Mouse (Mus musculus) spleen, adult 2 months (tissue): ENCODE measurements around the gene Fancd2. TPM values are rescaled to one million over a fixed set of nuclear protein-coding genes. Genes with fewer than 3 reads are reported as not detected.

Experiments
- DNase-seq, 2 experiments: peaks; one replicate each; pipeline versions ENCODE4 v3.0.0 to v3.0.0-alpha.2; 2012 to 2021; ENCODE audit warnings: low spot score in 2 of 2, low read depth in 1 of 2
- H3K27ac ChIP-seq: fragments of 200-500 bp; 2 replicates; pipeline ENCODE4 v1.5.1; 2012; ENCODE audit warnings: low read length, inconsistent platforms; ENCODE audit not compliant: insufficient read depth
- H3K27me3 ChIP-seq: fragments of 200-500 bp; 2 replicates; pipeline ENCODE4 v1.6.1; 2012; ENCODE audit warnings: mild to moderate bottlenecking, moderate library complexity, low read length, inconsistent platforms; ENCODE audit not compliant: control insufficient read depth, insufficient read depth
- H3K36me3 ChIP-seq: fragments of 200-500 bp; 2 replicates; pipeline ENCODE4 v1.6.1; 2012; ENCODE audit warnings: mild to moderate bottlenecking, low read length, inconsistent platforms; ENCODE audit not compliant: control insufficient read depth, insufficient read depth
- H3K4me1 ChIP-seq: fragments of 200-500 bp; 2 replicates; pipeline ENCODE4 v1.6.1; 2011; ENCODE audit warnings: inconsistent platforms; ENCODE audit not compliant: control insufficient read depth, insufficient read depth, insufficient read length
- H3K4me3 ChIP-seq: fragments of 200-500 bp; 2 replicates; pipeline ENCODE4 v1.5.1; 2011; ENCODE audit warnings: mild to moderate bottlenecking, inconsistent platforms; ENCODE audit not compliant: insufficient read depth, insufficient read length; ENCODE audit errors: extremely low read depth
- CTCF ChIP-seq: fragments of 200-500 bp; IDR thresholded peaks from 2 replicates; pipeline ENCODE4 v1.5.1; 2011; ENCODE audit warnings: mild to moderate bottlenecking, inconsistent platforms; ENCODE audit not compliant: insufficient read depth, insufficient read length, insufficient replicate concordance; ENCODE audit errors: extremely low read depth
- POLR2A ChIP-seq: fragments of 200-500 bp; IDR thresholded peaks from 2 replicates; pipeline ENCODE4 v1.6.1; 2011; ENCODE audit warnings: low read depth, low read length, inconsistent platforms
- WGBS: fragments of 180-500 bp; shearing (Covaris S2); methylation state at CpG from one replicate; pipeline ENCODE4 v1.1.7; 2018; 5-methylcytosine and 5-hydroxymethylcytosine counted together
- polyA plus RNA-seq: library from polyadenylated mRNA; depleted of rRNA; stranded (reverse); fragments of >200 nt; gene quantifications from 2 replicates; pipeline ENCODE4 v1.2.3, GENCODE M21; 2012

Gene Fancd2
- polyA plus RNA-seq, 1 experiment, result 2.8 TPM

- Histone ChIP-seq H3K36me3 (no peaks in the 10 kb centered on the region), H3K4me3 (no peak overlapping the region), H3K4me1 (no peaks in the 10 kb centered on the region), H3K27me3 (no peaks in the 10 kb centered on the region), H3K27ac (no peak overlapping the region)
- 82% methylated on average over 1 of the region's 1 CpGs for WGBS
- no peak for TF ChIP-seq CTCF
- TF ChIP-seq POLR2A, result no peak
- no peak for DNase-seq
These were observed 33.1 kb downstream of the Fancd2 start for GRCm38 (mm10) chr6:113564557-113564956.

- Histone ChIP-seq H3K4me3 (no peak overlapping the region), H3K36me3 (no peaks in the 10 kb centered on the region), H3K27me3 (no peaks in the 10 kb centered on the region), H3K4me1 (no peaks in the 10 kb centered on the region), H3K27ac (no peak overlapping the region)
- WGBS, result 96% methylated on average over 6 of the region's 6 CpGs
- no peak for TF ChIP-seq CTCF
- TF ChIP-seq POLR2A, result no peak
- DNase-seq, result no peak
These were observed 44.6 kb downstream of the Fancd2 start for GRCm38 (mm10) chr6:113576044-113576443.

GRCm38 (mm10) chr6:113579306-113579705, 47.8 kb downstream of the Fancd2 start:
- TF ChIP-seq CTCF (no peak), POLR2A (no peak)
- Histone ChIP-seq H3K4me3 (no peak overlapping the region), H3K36me3 (no peaks in the 10 kb centered on the region), H3K4me1 (no peaks in the 10 kb centered on the region), H3K27ac (no peak overlapping the region), H3K27me3 (no peaks in the 10 kb centered on the region)
- WGBS, result 95% methylated on average over 3 of the region's 3 CpGs
- DNase-seq, result no peak

- no peak for DNase-seq
- WGBS, result 96% methylated on average over 4 of the region's 4 CpGs
- TF ChIP-seq POLR2A (no peak), CTCF (no peak)
These were observed 51.5 kb downstream of the Fancd2 start for GRCm38 (mm10) chr6:113583023-113583422.

GRCm38 (mm10) chr6:113585065-113585464, 53.6 kb downstream of the Fancd2 start:
- no peak overlapping the region for H3K27ac ChIP-seq
- 94% methylated on average over 5 of the region's 5 CpGs for WGBS
- TF ChIP-seq CTCF (no peak), POLR2A (no peak)
- H3K27me3 ChIP-seq, result no peaks in the 10 kb centered on the region
- no peaks in the 10 kb centered on the region for H3K4me1 ChIP-seq
- H3K4me3 ChIP-seq, result no peak overlapping the region
- no peaks in the 10 kb centered on the region for H3K36me3 ChIP-seq
- DNase-seq, result no peak

More at GRCm38 (mm10) chr6:113583023-113583422, 51.5 kb downstream of the Fancd2 start:
- Histone ChIP-seq H3K4me1 (no peaks in the 10 kb centered on the region), H3K4me3 (no peak overlapping the region), H3K27me3 (no peaks in the 10 kb centered on the region), H3K27ac (no peak overlapping the region), H3K36me3 (no peaks in the 10 kb centered on the region)

GRCm38 (mm10) chr6:113586466-113587183, 55.1 kb downstream of the Fancd2 start:
- no peaks in the 10 kb centered on the region for H3K36me3 ChIP-seq
- peak overlapping the region; percentile 6; the same call in 1 of the 2 replicates for H3K27ac ChIP-seq

GRCm38 (mm10) chr6:113592637-113593036, 61.2 kb downstream of the Fancd2 start:
- WGBS, result 95% methylated on average over 2 of the region's 2 CpGs
- no peak for DNase-seq
- TF ChIP-seq CTCF (no peak), POLR2A (no peak)
- Histone ChIP-seq H3K4me1 (no peaks in the 10 kb centered on the region), H3K27me3 (no peaks in the 10 kb centered on the region), H3K4me3 (no peak overlapping the region), H3K27ac (no peak overlapping the region), H3K36me3 (no peaks in the 10 kb centered on the region)

More at GRCm38 (mm10) chr6:113586466-113587183, 55.1 kb downstream of the Fancd2 start:
- no peak overlapping the region for H3K4me3 ChIP-seq
- no peak for DNase-seq
- no peaks in the 10 kb centered on the region for H3K4me1 ChIP-seq
- 87% methylated on average over 5 of the region's 5 CpGs for WGBS
- H3K27me3 ChIP-seq, result no peaks in the 10 kb centered on the region
- TF ChIP-seq CTCF, result no peak
- TF ChIP-seq POLR2A, result no peak
